Mouse (Mus musculus): ENCODE results near the gene Glis1. TPM values are rescaled to one million over a fixed set of nuclear protein-coding genes. Genes with fewer than 3 reads are reported as not detected.

Glis1 gene
- polyA plus RNA-seq, 1 experiment = 0.40 TPM

GRCm38 (mm10) chr4:107619487-107619886 is 185.1 kb downstream of the Glis1 start:
- no peak overlapping the region for H3ac ChIP-seq (ENCODE audit: control insufficient read depth, insufficient read length, low read depth)
- no peaks in the 10 kb centered on the region for H3K79me2 ChIP-seq (ENCODE audit: control insufficient read depth, insufficient read depth)
- TF ChIP-seq MAX (IDR thresholded peaks at IDR 0.05) (no peak), FOSL1 (IDR thresholded peaks at IDR 0.05; ENCODE audit: insufficient read depth, low read length, poor library complexity, severe bottlenecking) (no peak), CEBPB (IDR thresholded peaks at IDR 0.05; ENCODE audit: low read depth) (no peak), CTCF (IDR thresholded peaks at IDR 0.05; ENCODE audit: control insufficient read depth, insufficient read depth, insufficient read length) (no peak), MYOD1 (IDR thresholded peaks at IDR 0.05; ENCODE audit: control insufficient read depth, insufficient read length, low read depth) (no peak), MYOG (IDR thresholded peaks at IDR 0.05; ENCODE audit: control insufficient read depth, extremely low read depth, insufficient read length) (no peak), USF1 (IDR thresholded peaks at IDR 0.05; ENCODE audit: low read depth) (no peak)
- H3K79me3 ChIP-seq (ENCODE audit: low read depth) = no peaks in the 10 kb centered on the region
- peaks cover 59% of the 10 kb centered on the region for H3K27me3 ChIP-seq (ENCODE audit: control insufficient read depth, insufficient read depth, insufficient read length)
- no peaks in the 10 kb centered on the region for H3K36me3 ChIP-seq (ENCODE audit: control insufficient read depth, insufficient read depth)
- no peak overlapping the region for H3K4me3 ChIP-seq (ENCODE audit: insufficient read depth, poor library complexity, severe bottlenecking)

DNA sequence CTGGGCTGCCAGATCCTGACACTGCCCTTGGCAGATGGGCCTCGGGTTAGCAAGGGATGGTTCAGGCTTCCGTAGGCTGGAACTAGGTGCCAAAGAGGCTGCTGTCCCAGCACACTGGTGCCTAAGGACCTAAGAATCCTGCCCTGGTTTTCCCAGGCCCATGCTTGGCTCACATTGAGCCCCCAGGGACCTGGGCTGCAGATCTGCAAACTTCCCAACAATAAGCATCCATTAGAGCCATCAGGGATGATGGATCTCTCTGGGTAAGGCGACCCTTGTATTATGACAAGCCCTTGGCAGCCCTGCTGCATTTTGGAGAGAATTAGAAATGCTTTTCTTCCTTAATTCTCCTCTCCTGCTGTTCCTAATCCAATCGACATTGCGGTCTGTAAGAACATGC is 187.0 kb downstream of the Glis1 start:
- TF ChIP-seq CEBPB (IDR thresholded peaks at IDR 0.05; ENCODE audit: low read depth) (no peak), FOSL1 (IDR thresholded peaks at IDR 0.05; ENCODE audit: insufficient read depth, low read length, poor library complexity, severe bottlenecking) (no peak)
- Histone ChIP-seq H3ac (ENCODE audit: control insufficient read depth, insufficient read length, low read depth) (no peak overlapping the region), H3K27me3 (ENCODE audit: control insufficient read depth, insufficient read depth, insufficient read length) (peaks cover 57% of the 10 kb centered on the region), H3K4me3 (ENCODE audit: insufficient read depth, poor library complexity, severe bottlenecking) (no peak overlapping the region), H3K36me3 (ENCODE audit: control insufficient read depth, insufficient read depth) (no peaks in the 10 kb centered on the region), H3K79me2 (ENCODE audit: control insufficient read depth, insufficient read depth) (no peaks in the 10 kb centered on the region), H3K79me3 (ENCODE audit: low read depth) (no peaks in the 10 kb centered on the region)

DNA sequence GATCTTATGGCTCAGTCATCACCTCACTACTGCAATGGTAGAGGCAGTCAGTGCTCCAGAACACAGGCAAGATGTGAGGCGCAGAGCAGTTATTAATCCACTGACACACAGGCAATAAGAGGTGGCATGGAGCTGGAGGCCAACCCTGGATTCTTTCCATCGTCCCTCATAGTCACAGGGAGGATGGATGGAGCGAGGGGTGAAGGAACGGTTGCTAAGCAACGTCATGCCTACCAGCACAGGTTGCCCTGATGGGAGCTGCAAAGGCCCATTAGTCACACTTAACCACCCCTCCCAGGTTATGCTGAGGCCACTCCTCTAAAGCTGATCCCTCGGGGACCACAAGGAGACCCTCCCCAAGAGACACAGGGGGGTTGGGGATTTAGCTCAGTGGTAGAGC is 187.9 kb downstream of the Glis1 start:
- Histone ChIP-seq H3K79me3 (ENCODE audit: low read depth) (no peaks in the 10 kb centered on the region), H3K79me2 (ENCODE audit: control insufficient read depth, insufficient read depth) (no peaks in the 10 kb centered on the region), H3K27me3 (ENCODE audit: control insufficient read depth, insufficient read depth, insufficient read length) (peaks cover 57% of the 10 kb centered on the region), H3ac (ENCODE audit: control insufficient read depth, insufficient read length, low read depth) (no peak overlapping the region), H3K36me3 (ENCODE audit: control insufficient read depth, insufficient read depth) (no peaks in the 10 kb centered on the region), H3K4me3 (ENCODE audit: insufficient read depth, poor library complexity, severe bottlenecking) (no peak overlapping the region)
- TF ChIP-seq MYOG (IDR thresholded peaks at IDR 0.05; ENCODE audit: control insufficient read depth, extremely low read depth, insufficient read length) = no peak
- TF ChIP-seq MYOD1 (IDR thresholded peaks at IDR 0.05; ENCODE audit: control insufficient read depth, insufficient read length, low read depth) = no peak
- TF ChIP-seq CTCF (IDR thresholded peaks at IDR 0.05; ENCODE audit: control insufficient read depth, insufficient read depth, insufficient read length) = no peak
- no peak for TF ChIP-seq USF1 (IDR thresholded peaks at IDR 0.05; ENCODE audit: low read depth)
- no peak for TF ChIP-seq CEBPB (IDR thresholded peaks at IDR 0.05; ENCODE audit: low read depth)
- TF ChIP-seq FOSL1 (IDR thresholded peaks at IDR 0.05; ENCODE audit: insufficient read depth, low read length, poor library complexity, severe bottlenecking) = no peak
- TF ChIP-seq MAX (IDR thresholded peaks at IDR 0.05) = no peak

DNA sequence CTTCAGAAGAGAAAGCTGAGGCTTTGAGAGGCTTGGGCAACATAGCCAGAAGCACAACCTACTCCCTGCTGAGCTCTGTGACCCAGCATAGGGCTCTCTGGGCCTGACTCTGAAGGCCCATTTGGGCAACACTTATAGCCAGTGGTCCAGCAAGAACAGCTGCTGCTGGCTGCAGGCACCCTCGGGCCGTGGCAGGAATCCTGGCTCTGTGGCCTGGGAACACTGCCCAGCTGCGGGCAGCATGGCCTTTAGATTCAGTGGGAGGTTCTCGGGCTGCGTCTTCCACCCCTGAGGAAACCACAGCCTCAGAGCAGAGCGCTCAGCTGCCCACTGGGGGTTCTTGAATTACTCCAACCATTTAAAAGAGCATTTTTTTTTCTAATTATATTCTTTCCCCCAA is 189.5 kb downstream of the Glis1 start:
- Histone ChIP-seq H3K79me2 (ENCODE audit: control insufficient read depth, insufficient read depth) (no peaks in the 10 kb centered on the region), H3K4me3 (ENCODE audit: insufficient read depth, poor library complexity, severe bottlenecking) (no peak overlapping the region), H3K79me3 (ENCODE audit: low read depth) (no peaks in the 10 kb centered on the region), H3K36me3 (ENCODE audit: control insufficient read depth, insufficient read depth) (no peaks in the 10 kb centered on the region), H3ac (ENCODE audit: control insufficient read depth, insufficient read length, low read depth) (no peak overlapping the region), H3K27me3 (ENCODE audit: control insufficient read depth, insufficient read depth, insufficient read length) (peaks cover 55% of the 10 kb centered on the region)
- TF ChIP-seq MAX (IDR thresholded peaks at IDR 0.05) (no peak), USF1 (IDR thresholded peaks at IDR 0.05; ENCODE audit: low read depth) (no peak), CTCF (IDR thresholded peaks at IDR 0.05; ENCODE audit: control insufficient read depth, insufficient read depth, insufficient read length) (no peak), MYOD1 (IDR thresholded peaks at IDR 0.05; ENCODE audit: control insufficient read depth, insufficient read length, low read depth) (peak; percentile 78), MYOG (IDR thresholded peaks at IDR 0.05; ENCODE audit: control insufficient read depth, extremely low read depth, insufficient read length) (no peak), CEBPB (IDR thresholded peaks at IDR 0.05; ENCODE audit: low read depth) (no peak)

GRCm38 (mm10) chr4:107624951-107625350 is 190.6 kb downstream of the Glis1 start:
- Histone ChIP-seq H3K79me3 (ENCODE audit: low read depth) (no peaks in the 10 kb centered on the region), H3K27me3 (ENCODE audit: control insufficient read depth, insufficient read depth, insufficient read length) (peaks cover 49% of the 10 kb centered on the region), H3K4me3 (ENCODE audit: insufficient read depth, poor library complexity, severe bottlenecking) (no peak overlapping the region), H3K79me2 (ENCODE audit: control insufficient read depth, insufficient read depth) (no peaks in the 10 kb centered on the region), H3K36me3 (ENCODE audit: control insufficient read depth, insufficient read depth) (no peaks in the 10 kb centered on the region), H3ac (ENCODE audit: control insufficient read depth, insufficient read length, low read depth) (no peak overlapping the region)
- TF ChIP-seq MYOD1 (IDR thresholded peaks at IDR 0.05; ENCODE audit: control insufficient read depth, insufficient read length, low read depth) (peak; percentile 26), MYOG (IDR thresholded peaks at IDR 0.05; ENCODE audit: control insufficient read depth, extremely low read depth, insufficient read length) (no peak), CEBPB (IDR thresholded peaks at IDR 0.05; ENCODE audit: low read depth) (no peak)

DNA sequence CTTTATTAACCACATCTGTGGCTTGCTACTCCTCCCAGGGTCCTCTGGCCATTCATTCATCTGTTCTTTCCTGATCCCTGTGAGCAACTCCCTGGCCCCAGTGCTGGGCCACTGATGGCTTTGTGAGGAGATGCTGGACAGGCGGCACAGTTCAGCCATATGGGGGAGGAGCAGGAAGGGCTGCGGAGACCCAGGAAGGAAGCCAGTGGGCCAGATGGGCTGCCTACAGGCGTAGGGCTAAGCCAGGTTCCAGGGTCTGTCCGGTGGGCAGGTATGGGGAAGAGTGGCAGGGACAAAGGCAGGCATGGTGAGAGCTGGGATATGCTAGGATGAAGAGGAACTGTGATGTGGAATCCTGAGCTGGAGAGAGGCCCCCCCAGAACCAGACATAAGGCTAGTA is 193.8 kb downstream of the Glis1 start:
- Histone ChIP-seq H3K27me3 (ENCODE audit: control insufficient read depth, insufficient read depth, insufficient read length) (peaks cover 62% of the 10 kb centered on the region), H3K79me3 (ENCODE audit: low read depth) (no peaks in the 10 kb centered on the region), H3K79me2 (ENCODE audit: control insufficient read depth, insufficient read depth) (no peaks in the 10 kb centered on the region), H3K36me3 (ENCODE audit: control insufficient read depth, insufficient read depth) (no peaks in the 10 kb centered on the region), H3K4me3 (ENCODE audit: insufficient read depth, poor library complexity, severe bottlenecking) (no peak overlapping the region), H3ac (ENCODE audit: control insufficient read depth, insufficient read length, low read depth) (no peak overlapping the region)
- TF ChIP-seq CEBPB (IDR thresholded peaks at IDR 0.05; ENCODE audit: low read depth) = no peak
- TF ChIP-seq MYOD1 (IDR thresholded peaks at IDR 0.05; ENCODE audit: control insufficient read depth, insufficient read length, low read depth) = no peak
- no peak for TF ChIP-seq CTCF (IDR thresholded peaks at IDR 0.05; ENCODE audit: control insufficient read depth, insufficient read depth, insufficient read length)
- no peak for TF ChIP-seq FOSL1 (IDR thresholded peaks at IDR 0.05; ENCODE audit: insufficient read depth, low read length, poor library complexity, severe bottlenecking)
- TF ChIP-seq USF1 (IDR thresholded peaks at IDR 0.05; ENCODE audit: low read depth) = no peak
- TF ChIP-seq MAX (IDR thresholded peaks at IDR 0.05) = no peak
- TF ChIP-seq MYOG (IDR thresholded peaks at IDR 0.05; ENCODE audit: control insufficient read depth, extremely low read depth, insufficient read length) = no peak
